Mouse (Mus musculus) embryonic fibroblast, embryonic 13.5 days (primary cell): ENCODE results near the gene Rgs8. TPM values are rescaled to one million over a fixed set of nuclear protein-coding genes. Genes with fewer than 3 reads are reported as not detected.

ENCODE experiments used
- H3K27ac ChIP-seq: 2 replicates; pipeline ENCODE4 v1.5.1; 2012; ENCODE audit warnings: low read length, control low read depth, inconsistent platforms; ENCODE audit not compliant: insufficient read depth
- H3K4me1 ChIP-seq: 2 replicates; pipeline ENCODE4 v1.6.1; 2011; ENCODE audit warnings: low read length; ENCODE audit not compliant: control insufficient read depth, insufficient read depth
- H3K4me3 ChIP-seq: 2 replicates; pipeline ENCODE4 v1.5.1; 2011; ENCODE audit warnings: mild to moderate bottlenecking, control low read depth, low read length; ENCODE audit not compliant: insufficient read depth
- CTCF ChIP-seq: IDR thresholded peaks from 2 replicates; pipeline ENCODE4 v1.5.1; 2011; ENCODE audit warnings: mild to moderate bottlenecking, control low read depth, low read length, moderate library complexity, borderline replicate concordance; ENCODE audit not compliant: insufficient read depth
- POLR2A ChIP-seq: IDR thresholded peaks from 2 replicates; pipeline ENCODE4 v1.6.1; 2011; ENCODE audit warnings: low read depth, mild to moderate bottlenecking, control low read depth, low read length, moderate library complexity
- polyA plus RNA-seq: library from polyadenylated mRNA; stranded (reverse); fragments of >200 nt; gene quantifications from 2 replicates; pipeline ENCODE4 v1.2.4, GENCODE M21; 2011; ENCODE audit warnings: low read depth; ENCODE audit not compliant: missing spikeins, insufficient read length

The Rgs8 gene
- polyA plus RNA-seq, 1 experiment, result 0.39 TPM

GRCm38 (mm10) chr1:153748549-153748948 is 95.7 kb downstream of the Rgs8 start:
- H3K4me1 ChIP-seq, result peaks cover 7% of the 10 kb centered on the region
- no peak overlapping the region for H3K27ac ChIP-seq
- TF ChIP-seq CTCF (no peak), POLR2A (no peak)
- H3K4me3 ChIP-seq, result no peak overlapping the region

GRCm38 (mm10) chr1:153749211-153749801 is 96.5 kb downstream of the Rgs8 start, which contains the start of gene Rnasel:
Rnasel (plus strand) TSS chr1:153749426.
- no peak; the same call in 1 of the 2 replicates for TF ChIP-seq POLR2A
- no peak for TF ChIP-seq CTCF
- Histone ChIP-seq H3K27ac (no peak within 1 kb of the TSS), H3K4me3 (peak within 1 kb of the TSS; percentile 36), H3K4me1 (peaks cover 7% of the 10 kb centered on the region)

Other genes starting within 250 kb of the Rgs8 start
- gene Shcbp1l, start 227.9 kb upstream of the Rgs8 start, polyA plus RNA-seq, result not detected in 2 replicates
- 149 and 183 TPM in 2 replicates for gene Dhx9, start 165.4 kb upstream of the Rgs8 start, polyA plus RNA-seq
- 1.6 and 2.2 TPM in 2 replicates for gene Npl, start 103.0 kb upstream of the Rgs8 start, polyA plus RNA-seq
- gene Rgs16, start 87.3 kb downstream of the Rgs8 start, polyA plus RNA-seq, result 21.7 and 52.7 TPM in 2 replicates
- 4.1 and 5.6 TPM in 2 replicates for gene Rnasel, start 96.4 kb downstream of the Rgs8 start, polyA plus RNA-seq
- gene Rgsl1, start 191.1 kb downstream of the Rgs8 start, polyA plus RNA-seq, result not detected in 2 replicates
- gene Teddm1b, start 221.3 kb downstream of the Rgs8 start, polyA plus RNA-seq, result not detected in 2 replicates
- not detected in 2 replicates for gene Teddm1a, start 238.7 kb downstream of the Rgs8 start, polyA plus RNA-seq
- gene Glul, start 246.9 kb downstream of the Rgs8 start, polyA plus RNA-seq, result 19.1 and 20.6 TPM in 2 replicates
- gene Teddm2, start 247.2 kb downstream of the Rgs8 start, polyA plus RNA-seq, result not detected in 2 replicates